Mouse (Mus musculus): ENCODE measurements around the gene A530016L24Rik.

GRCm38 (mm10) chr12:112537233-112537632 lies 48.0 kb downstream of the A530016L24Rik start:
- no peak for TF ChIP-seq CTCF (IDR thresholded peaks at IDR 0.05; ENCODE audit: low read depth, low read length)
- TF ChIP-seq GATA1 (IDR thresholded peaks at IDR 0.05; ENCODE audit: borderline replicate concordance, low read length) = no peak
- no peak for TF ChIP-seq TAL1 (conservative IDR thresholded peaks at IDR 0.05; ENCODE audit: low read depth, low read length)
- no peak for TF ChIP-seq GATA2 (IDR thresholded peaks at IDR 0.05; ENCODE audit: borderline replicate concordance, low read depth, low read length)
- no peak for TF ChIP-seq POLR2AphosphoS5 (IDR thresholded peaks at IDR 0.05; ENCODE audit: insufficient replicate concordance, low read depth, low read length)

Data from G1E (cell line).